Mouse (Mus musculus): ENCODE results near the gene Apold1.

The Apold1 gene

DNA sequence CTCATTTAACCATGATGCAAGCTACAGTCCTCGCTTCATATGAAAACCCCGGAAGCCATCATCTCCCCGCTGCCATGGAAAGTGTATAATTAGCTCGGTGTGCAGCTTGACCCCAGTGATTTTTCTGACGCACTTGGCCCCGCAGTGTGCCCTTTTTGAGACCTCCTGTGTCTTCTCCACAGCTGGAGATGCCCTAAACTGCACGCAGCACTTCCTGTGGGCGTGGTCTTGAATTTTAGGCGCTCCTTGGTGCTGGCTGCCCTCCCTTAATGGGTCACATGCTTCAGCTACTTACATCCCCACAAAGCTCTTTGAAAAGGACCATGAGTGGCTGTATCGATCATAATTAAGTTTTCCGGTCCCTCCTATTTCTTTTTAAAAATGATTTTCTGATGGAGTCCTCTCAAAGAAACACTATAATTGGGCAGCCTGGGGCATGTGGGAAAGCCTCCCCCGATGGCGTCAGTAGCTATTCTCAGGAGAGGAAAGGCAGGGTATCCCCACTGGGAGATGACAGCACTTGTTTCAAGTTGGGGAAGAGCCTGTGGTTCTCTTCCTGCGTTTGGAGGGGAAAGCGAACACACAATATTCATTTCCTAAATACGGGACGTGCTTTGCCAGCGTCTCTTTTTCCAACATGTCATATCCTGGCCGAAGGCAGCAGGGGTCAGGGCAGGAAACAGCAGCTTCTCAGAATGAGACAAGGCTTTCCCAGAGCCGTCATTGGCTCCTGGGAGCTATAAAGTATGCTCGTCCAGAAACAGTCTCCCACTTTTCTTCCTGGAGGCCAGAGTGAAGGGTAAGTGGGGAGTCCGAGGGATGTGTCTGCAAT lies at the start of gene Apold1:
Apold1 (plus strand) TSS at position 488 of the 832 bp plus-strand sequence.
- peak; percentile 18 for DNase-seq (ENCODE audit: low spot score)

DNA sequence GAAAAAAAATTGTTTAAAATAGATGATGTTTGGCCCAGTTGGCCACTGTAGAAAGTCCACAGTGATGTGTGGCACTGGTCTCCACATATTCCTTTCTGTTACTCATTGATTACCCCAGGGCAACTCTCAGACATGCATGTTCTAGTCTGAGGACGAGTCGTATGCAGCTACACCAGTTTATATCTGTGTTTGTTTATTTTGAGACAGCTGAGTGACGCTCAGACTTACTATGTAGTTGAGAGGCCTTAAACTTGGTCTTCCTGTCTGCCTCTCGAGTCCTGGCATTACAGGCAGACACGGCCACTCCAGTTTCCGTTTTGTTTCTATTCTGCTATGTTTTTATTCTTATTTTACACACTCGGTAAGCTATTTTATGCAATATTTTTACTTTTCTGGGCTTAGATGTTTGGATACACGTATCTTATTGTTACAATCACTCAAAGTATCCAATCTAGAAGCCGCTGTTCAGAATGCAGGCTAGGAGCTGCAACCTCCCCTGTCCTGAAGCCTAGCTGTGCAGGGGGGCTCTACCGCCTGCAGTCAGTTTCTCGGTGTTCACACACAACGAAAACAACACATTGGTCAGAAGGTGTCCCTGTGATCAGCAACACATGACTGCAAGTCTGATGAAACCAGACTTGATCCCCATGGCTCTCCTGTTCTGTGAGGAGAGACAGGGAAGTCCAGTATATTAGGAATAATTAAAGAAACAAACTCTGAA lies 48.9 kb upstream of the Apold1 start:
- DNase-seq (ENCODE audit: low spot score) = no peak

DNA sequence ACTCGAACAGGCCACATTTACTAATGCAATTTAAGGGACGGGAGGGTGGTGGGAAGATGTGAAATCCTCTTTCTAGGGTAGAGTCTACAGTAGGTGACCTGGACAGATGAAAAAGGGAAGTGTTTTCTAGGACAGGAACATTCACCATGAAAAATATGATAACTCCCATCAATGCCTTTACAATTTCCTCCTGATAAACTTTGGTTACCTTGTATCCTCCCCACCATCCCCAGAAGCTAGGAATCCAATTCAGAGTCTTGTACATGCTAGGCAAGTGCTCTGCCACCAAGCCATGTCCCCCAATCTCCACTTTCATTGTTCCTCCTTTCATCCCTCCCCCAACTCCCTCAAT lies 48.3 kb upstream of the Apold1 start:
- no peak for DNase-seq (ENCODE audit: low spot score)

DNA sequence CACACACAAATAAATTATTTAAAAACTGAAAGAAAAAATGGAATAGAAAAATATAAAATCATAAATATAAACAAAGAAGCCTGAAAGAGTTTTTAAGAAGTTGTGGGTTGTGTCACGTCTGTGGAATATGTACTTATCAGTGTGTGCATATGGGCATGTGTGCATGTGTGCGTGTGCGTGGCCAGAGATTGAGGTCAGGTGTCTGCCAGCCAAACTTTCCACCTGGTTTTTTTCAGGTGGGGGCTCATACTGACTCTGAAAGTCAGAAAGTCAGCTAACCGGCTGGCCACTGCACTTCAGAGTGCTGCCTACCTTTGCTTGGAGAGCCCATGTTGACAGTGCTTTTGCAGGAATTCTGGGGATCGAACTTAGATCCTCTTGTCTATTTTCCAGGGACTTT lies 47.2 kb upstream of the Apold1 start:
- no peak for DNase-seq (ENCODE audit: low spot score)

DNA sequence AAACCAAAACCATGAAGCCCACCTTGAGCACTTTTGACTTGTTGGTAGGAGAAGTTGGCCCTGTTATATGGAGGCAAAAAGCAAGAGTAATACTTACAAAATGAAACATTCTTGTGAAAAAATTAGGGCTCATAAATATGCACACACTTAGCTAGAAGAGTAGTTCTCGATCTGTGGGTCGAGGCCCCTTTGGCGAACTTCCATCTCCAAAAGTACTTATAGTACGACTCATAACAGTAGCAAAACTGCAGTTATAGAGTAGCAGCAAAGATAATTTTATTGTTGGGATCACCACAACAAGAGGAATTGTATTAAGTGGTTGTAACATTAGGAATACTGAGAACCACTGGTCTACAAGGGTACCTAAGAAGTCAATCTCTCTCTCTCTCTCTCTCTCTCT lies 41.7 kb upstream of the Apold1 start:
- DNase-seq (ENCODE audit: low spot score) = no peak

DNA sequence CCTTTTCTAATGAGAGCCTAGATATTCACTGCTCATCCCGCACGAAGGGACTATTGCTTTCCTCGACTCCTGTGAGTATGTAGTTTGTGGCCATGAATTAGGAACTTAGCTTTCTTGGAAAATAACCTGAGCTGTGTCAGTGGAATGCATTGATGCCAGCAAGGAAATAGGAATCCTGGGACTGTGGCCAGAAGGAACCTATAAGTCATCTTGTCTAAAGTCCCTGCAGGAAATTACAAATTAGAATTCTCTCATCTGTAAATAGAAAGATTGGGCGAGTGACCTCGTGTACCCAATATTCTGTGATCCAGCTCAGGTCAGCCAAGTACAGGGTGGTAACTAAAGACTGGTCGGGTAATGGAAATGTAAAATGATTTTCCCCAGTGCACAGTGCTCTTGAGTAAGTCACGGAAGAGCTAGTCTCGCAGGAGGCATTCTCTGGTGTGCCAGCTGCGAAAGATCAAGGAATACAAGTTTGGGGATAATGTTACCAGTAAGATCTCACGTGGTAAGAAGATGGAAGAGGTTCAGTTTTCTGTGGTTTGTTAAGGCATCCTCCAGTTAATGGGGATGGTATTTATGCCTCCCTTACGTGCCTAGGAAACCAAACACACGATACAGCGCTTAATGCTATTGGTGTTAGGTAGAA lies 37.6 kb upstream of the Apold1 start:
- no peak for DNase-seq (ENCODE audit: low spot score)

DNA sequence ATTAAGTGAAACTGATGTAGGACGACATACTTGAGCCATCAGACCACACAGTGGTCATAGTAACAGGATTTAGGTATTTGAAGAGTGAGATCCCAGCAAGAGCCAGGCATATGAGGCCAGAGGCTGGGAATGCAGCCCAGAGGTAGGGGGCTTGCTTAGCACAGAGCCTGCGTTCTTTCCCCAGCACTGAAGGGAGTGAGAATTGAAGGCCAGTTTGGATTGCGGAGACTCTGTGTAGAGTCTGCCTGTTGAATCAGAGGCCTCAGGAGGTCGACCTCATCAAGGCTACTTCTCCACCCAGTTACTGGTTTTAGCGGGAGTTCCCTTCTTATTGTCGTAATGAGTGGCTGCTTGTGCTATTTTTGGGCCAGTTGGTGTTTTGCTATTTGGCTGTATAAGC lies 35.5 kb upstream of the Apold1 start:
- DNase-seq (ENCODE audit: low spot score) = no peak

DNA sequence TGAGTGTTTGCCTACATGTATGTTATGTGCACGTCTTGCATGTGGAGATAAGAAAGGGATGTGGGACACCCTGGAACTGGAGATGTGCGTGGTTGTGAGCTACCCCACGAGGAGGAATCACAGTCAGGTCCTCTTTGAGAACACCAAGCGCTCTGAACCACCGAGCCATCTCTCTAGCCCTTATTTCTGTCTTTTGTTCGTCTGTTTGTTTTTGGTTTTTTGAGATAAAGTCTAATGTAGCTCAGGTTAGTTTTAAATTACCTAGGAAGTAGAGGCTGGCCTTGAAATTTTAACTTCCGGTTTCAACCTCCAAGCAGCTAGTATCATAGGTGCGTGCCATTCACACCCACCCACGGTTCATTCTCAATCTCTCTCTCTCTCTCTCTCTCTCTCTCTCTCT lies 34.7 kb upstream of the Apold1 start:
- no peak for DNase-seq (ENCODE audit: low spot score)

DNA sequence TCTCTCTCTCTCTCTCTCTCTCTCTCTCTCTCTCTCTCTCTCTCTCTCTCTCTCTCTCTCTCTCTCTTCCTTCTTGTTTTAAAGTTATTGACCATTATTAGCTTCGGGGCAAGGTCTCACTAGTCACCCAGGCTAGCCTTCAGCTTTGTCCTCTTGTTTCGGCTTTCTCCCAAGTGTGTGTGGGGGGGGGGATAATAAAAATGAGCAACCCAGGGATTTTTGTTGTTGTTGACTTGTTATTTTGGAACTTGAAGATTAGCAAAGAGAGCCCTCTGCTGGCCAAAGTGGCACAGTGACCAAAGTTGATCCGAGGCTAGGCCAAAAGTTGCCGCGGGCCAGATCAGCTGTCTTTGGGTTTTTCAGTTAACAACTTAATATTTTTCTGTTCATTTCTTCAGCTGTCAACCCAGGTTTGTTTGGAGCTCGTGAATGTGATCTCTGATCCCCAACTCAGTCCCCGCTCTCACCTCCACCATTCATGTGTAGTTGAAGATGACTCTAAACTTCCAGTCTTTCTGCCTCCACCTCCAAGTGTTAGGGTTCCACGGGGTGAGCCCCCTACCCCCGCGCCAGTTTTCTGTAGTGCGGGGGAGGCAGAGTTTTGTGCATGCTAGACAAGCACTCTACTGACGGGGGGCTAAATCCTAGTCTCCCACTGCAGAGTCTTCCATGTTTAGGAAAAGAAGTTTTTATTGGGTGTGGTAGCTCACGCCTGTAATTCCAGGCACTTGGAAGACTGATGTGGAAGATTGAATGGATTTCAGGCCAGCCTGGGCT lies 34.0 kb upstream of the Apold1 start:
- DNase-seq (ENCODE audit: low spot score) = peak; percentile 46

DNA sequence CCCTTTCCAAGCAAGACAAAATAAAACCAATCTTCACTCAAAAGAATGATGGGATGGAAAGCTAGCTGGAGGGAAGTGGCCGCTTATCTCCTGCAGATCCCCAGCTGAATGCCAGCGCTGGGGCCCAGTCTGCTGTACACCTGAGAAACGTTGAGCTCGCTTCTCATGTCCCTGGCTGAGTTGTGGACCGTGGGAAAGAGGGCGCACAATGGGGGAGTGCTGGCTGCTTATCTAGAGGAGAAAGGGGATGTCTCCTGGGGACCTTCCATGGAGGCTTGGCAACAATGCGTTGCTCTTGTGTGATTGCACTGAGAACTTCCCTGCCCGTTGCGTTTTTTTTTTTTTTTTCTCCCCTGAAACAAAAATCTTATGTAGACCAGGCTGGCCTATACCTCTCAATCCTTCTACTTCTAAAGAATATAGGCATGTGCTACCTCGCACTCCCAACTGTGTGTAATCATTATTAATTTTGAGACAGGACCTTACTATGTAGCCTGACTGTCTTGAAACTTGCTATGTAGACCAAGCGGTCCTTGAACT lies 32.9 kb upstream of the Apold1 start:
- DNase-seq (ENCODE audit: low spot score) = no peak

DNA sequence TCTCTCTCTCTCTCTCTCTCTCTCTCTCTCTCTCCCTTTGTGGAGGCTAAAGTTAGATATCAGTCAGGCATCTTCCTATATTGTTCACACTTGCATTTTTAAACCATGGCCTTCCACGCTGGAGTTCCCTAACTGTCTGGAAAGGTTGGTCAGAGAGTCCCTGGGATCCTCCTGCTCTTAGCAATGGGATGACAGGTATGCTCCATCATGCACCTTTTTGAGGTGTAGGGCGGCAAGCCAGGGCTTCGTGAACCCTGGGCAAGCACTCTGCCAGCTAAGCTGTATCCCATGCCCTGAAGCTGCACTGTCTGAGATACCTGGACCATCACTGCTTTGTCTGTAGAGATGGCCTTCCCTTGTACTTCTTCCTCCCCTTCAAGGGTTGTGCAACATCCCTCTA lies 32.3 kb upstream of the Apold1 start:
- DNase-seq (ENCODE audit: low spot score) = no peak

DNA sequence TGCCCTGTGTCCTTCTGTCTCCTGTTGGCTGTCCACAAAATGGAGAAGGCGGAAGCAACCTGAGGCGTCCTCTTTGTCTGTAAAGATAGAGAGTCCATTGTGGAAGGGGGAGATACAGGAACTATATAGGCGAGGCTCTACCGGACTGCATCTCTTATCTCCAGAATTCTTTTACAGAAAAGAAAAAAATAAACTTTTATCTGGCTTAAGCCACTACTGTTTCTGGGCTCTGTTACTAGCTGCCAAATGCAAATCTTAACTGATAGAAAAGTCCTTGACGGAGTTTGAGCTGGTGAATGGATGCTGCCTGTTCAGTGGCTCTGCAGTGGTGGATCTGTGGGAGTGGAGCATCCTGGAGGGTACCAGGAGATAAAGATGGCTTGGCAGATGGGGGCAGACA lies 30.2 kb upstream of the Apold1 start:
- DNase-seq (ENCODE audit: low spot score) = no peak

DNA sequence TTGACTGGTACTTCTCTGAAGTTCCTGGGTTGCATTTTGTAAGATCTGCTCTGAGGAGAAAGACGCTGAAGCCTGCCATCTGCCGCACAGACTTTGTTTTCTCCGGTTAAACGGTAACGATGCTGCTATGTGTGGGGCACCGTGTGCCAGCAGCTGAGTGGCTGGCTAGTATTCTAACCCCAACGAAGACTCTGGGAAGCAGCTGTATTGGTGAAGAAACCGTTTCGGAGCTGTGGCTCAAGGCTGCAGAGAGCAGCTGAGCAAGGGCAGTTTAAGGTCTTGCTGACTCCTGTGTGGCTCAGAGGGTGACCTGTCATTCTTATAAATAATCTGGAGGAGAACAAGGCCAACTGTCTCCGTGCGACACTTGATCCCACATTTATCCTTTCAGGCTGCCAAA lies 27.5 kb upstream of the Apold1 start:
- DNase-seq (ENCODE audit: low spot score) = no peak

DNA sequence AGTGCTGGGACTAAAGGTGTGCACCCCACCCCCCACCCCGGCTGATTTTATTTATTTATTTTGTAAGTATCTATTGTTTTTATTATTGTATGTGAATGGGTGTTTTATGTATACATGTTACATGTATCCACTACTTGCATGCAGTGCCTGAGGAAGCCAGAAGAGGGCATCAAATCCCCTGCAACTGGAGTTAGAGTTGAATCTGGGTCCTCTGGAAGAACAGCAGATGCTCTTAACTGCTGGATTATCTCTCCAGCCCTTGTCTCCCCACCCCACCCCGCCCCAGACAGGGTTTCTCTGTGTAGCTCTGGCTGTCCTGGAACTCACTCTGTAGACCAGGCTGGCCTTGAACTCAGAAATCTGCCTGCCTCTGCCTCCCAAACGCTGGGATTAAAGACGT lies 25.1 kb upstream of the Apold1 start:
- DNase-seq (ENCODE audit: low spot score) = no peak

DNA sequence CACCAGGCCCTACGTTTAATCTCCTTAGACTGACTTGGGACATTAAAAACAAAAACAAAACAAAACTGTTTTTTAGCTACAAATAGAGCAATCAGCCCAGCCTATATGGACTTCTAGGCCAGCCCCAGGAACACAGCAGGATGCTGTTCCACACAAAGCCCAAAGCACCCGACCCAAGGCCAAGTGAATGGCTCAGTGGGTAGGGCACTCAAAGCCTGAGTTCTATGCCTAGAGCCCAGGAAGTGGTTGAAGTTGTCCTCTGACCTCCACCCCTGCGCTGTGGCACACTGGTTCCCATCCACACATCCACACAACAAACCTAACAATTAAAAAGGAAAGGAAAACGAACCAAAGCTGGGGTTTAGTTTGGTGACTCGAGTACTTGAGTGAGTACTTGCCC lies 20.2 kb upstream of the Apold1 start:
- no peak for DNase-seq (ENCODE audit: low spot score)

DNA sequence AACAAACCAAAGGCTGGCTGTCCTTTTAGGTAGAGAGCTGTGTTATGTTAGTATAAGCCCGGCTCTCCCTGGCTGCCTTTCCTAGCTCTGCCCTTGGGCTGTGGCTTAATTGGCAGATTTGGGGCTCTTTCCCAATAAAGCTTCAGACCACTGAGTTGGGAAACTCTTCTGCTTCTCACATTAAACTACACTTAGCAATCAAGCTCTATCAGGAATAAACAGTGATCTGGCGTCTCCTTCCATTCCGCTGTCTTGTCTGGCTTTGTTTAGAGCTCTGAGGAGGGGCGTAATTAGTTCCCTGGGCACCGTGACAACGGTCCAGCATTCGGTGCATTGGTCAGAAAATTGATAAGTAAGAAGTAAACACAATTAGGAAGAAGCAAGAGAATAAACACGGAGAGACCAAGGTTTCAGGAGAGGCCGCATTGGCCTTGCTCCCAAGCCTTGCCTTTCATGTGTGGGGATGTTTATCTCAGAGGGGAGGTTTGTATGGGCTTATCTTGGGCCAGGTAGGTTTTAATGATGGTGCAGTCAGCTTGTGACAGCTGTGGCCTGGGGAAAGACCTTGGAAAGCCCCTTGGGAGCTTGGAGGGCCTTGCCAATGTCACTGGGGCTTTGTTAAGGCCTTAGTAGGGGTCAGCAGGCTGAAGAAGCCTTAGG lies 19.5 kb upstream of the Apold1 start:
- DNase-seq (ENCODE audit: low spot score) = no peak

DNA sequence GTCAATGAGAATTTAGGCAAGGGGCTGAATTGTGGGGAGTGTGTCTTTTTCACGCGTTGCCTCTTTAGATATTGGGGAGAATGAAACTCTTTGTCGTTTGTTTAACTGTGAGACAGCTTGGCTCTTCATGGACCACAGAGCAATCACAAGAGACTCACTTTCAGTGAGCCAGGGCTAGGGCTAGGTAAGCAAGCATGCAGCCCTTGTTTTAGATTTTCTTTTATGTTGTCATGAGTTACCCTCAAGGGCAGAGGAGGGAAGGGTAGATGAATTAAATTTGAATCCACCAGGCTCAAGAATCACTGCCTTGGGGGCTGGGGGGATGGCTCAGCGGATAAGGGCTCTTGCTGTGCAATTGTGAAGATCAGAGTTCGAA lies 19.0 kb upstream of the Apold1 start:
- DNase-seq (ENCODE audit: low spot score) = no peak

DNA sequence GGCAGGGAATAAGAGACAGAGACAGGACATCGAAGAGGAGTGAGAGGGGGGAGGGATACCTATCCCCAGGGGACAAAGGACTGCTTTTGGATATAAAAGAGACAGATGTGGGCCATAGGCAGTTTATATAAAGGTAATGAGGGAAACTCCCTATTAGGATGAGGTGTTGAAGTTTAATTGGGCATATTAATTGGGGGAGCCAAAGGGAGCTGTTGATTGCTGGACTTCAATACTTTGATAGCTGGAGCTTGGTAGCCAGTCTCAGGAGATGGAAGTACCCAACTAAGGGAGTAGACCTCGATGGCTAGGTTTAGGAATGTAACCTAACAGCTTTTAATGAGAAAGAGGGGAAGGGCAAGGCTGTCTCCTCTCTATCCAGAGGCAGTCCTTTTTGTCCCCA lies 17.6 kb upstream of the Apold1 start:
- DNase-seq (ENCODE audit: low spot score) = no peak

DNA sequence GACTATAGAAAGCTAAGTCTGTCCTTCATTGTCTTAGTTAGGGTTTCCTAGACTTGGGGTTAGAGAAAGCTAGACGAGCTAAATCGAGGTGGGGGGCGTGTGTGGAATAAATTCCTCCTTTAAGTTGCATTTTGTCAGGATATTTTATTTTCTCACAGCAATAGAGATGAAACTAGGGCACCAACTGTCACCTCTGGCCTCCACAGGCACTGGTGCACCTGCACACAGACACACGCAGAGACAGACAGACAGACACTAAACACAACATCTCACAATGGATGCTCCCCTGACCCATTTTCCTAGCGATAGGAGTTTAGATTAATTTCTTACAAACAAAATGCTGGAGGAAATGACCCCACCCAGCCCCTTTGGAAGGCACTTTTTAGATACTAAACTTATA lies 14.8 kb upstream of the Apold1 start:
- no peak for DNase-seq (ENCODE audit: low spot score)

DNA sequence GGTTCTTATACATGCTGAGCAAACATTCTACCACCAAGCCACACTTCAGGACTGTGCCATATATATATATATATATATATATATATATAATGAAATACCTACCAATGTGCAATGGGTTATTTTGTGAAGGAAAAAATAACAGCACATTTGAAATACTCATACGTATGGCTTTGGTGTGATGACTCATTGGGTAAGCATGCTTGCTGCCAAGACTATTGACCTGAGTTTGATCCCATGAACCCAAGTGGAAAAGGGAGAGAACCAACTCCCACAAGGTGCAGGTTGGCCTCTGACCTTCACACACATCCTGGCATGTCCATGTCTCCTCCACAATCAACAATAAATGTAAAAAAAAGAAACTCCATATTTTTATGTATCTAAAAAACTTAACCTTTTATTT lies 13.2 kb upstream of the Apold1 start:
- DNase-seq (ENCODE audit: low spot score) = no peak

DNA sequence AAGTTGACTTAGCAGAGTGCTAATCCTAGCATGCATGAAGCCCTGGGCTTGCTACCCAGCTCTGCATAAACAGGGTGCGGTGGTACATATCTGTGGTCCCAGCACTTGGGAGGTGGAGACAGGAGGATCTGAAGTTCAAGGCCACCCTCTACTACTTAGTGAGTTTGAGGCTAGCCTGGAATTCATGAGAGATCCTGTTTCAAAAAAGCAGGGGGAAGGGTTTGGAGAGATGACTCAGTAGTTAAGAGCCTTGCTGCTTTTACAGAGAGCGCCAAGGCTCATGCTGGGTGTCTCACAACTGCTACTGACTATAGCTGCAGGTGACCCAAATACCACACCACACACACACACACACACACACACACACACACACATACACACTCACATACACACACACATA lies 12.0 kb upstream of the Apold1 start:
- no peak for DNase-seq (ENCODE audit: low spot score)

DNA sequence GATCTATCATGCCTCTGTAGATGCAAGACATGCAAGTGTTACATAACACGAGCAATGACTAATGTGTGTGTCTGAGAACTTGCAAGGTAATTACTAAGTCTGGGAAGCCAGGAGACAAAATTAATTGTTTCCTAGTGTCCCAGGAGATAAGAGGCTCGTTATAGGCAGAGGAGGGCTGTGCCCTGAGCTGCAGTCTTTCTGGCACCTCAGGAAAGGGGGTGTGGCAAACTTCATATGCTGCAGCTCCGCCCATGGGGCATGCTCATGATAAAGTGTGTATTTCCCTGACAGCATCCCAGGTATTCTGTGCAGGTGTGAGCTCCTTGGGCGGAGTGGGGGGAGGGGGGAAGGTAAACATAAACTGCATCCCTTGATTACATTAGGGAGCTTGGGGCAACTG lies 9.4 kb upstream of the Apold1 start:
- DNase-seq (ENCODE audit: low spot score) = no peak
